Mouse (Mus musculus) ES-E14 (cell line): Measurements from ENCODE around the gene Mast3. TPM values are rescaled to one million over a fixed set of nuclear protein-coding genes. Genes with fewer than 3 reads are reported as not detected.
A peak's percentile ranks its signal among the peaks of the same experiment; 100 is the strongest.

ENCODE experiments used
- DNase-seq: peaks from one replicate; pipeline ENCODE4 v3.0.0-alpha.2; 2013; ENCODE audit warnings: low read depth, low spot score
- H3K27ac ChIP-seq: 2 replicates; pipeline ENCODE4 v1.5.1; 2012; ENCODE audit warnings: low read depth, mild to moderate bottlenecking, low read length, moderate library complexity, mixed read lengths; ENCODE audit not compliant: poor library complexity, insufficient read depth, severe bottlenecking
- H3K36me3 ChIP-seq: 2 replicates; pipeline ENCODE4 v1.6.1; 2012; ENCODE audit warnings: mild to moderate bottlenecking, low read length, moderate library complexity, mixed read lengths; ENCODE audit not compliant: control insufficient read depth, poor library complexity, insufficient read depth, severe bottlenecking
- H3K4me1 ChIP-seq, 2 experiments: fragments of 150-350 bp in 1 of 2; sonication (generic) in 1 of 2; 2 replicates each; pipeline ENCODE4 v1.6.1; 2012; ENCODE audit warnings: low read length in 2 of 2, mild to moderate bottlenecking in 1 of 2, mixed read lengths in 1 of 2; ENCODE audit not compliant: control insufficient read depth in 2 of 2, insufficient read depth in 2 of 2, poor library complexity in 1 of 2
- H3K4me3 ChIP-seq, 2 experiments: fragments of 150-350 bp in 1 of 2; sonication (generic) in 1 of 2; 2 replicates each; pipeline ENCODE4 v1.5.1; 2012; ENCODE audit warnings: low read length in 2 of 2, low read depth in 1 of 2, mild to moderate bottlenecking in 1 of 2, mixed read lengths in 1 of 2; ENCODE audit not compliant: insufficient read depth in 1 of 2, poor library complexity in 1 of 2, severe bottlenecking in 1 of 2
- H3K9ac ChIP-seq: 2 replicates; pipeline ENCODE4 v1.6.1; 2012; ENCODE audit warnings: low read depth, mild to moderate bottlenecking, low read length, mixed read lengths; ENCODE audit not compliant: poor library complexity, insufficient read depth, severe bottlenecking
- H3K9me3 ChIP-seq: fragments of 150-350 bp; sonication (generic); 2 replicates; pipeline ENCODE4 v1.6.1; 2012; ENCODE audit warnings: low read depth, mild to moderate bottlenecking, low read length; ENCODE audit not compliant: control insufficient read depth, insufficient read depth
- CHD2 ChIP-seq: IDR thresholded peaks from 2 replicates; pipeline ENCODE4 v1.6.1; 2014; ENCODE audit warnings: mild to moderate bottlenecking, low read depth, low read length, inconsistent platforms
- HCFC1 ChIP-seq: IDR thresholded peaks from 2 replicates; pipeline ENCODE4 v1.6.1; 2012; ENCODE audit warnings: low read length, inconsistent platforms, borderline replicate concordance; ENCODE audit not compliant: insufficient read depth
- MAFK ChIP-seq: IDR thresholded peaks from 2 replicates; pipeline ENCODE4 v1.6.1; 2014; ENCODE audit warnings: mild to moderate bottlenecking, low read depth, low read length, inconsistent platforms; ENCODE audit not compliant: insufficient read depth
- ZC3H11A ChIP-seq: IDR thresholded peaks from 2 replicates; pipeline ENCODE4 v1.6.1; 2012; ENCODE audit warnings: low read depth, mild to moderate bottlenecking, inconsistent platforms, low read length, borderline replicate concordance
- ZNF384 ChIP-seq: IDR thresholded peaks from 2 replicates; pipeline ENCODE4 v1.6.1; 2012; ENCODE audit warnings: low read depth, low read length, inconsistent platforms
- in situ Hi-C, 2 experiments: fragments of 600-800 bp; cut with MboI; formaldehyde crosslinking; loops; one replicate each; pipeline ENCODE4 v1.15.1; 2025; ENCODE audit warnings: low sequenced_read_pairs in 2 of 2, inconsistent platforms in 1 of 2; ENCODE audit not compliant: unreplicated experiment in 2 of 2
- total RNA-seq: library from RNA; depleted of rRNA; stranded (reverse); fragments of 300-350 nt; gene quantifications from 2 replicates; pipeline ENCODE4 v1.2.3, GENCODE M21; 2012

Mast3 gene
- total RNA-seq, 1 experiment: 7.8 TPM

- no peaks in the 10 kb centered on the region for H3K9me3 ChIP-seq
- peaks cover 2 to 14% of the 10 kb centered on the region in 2 experiments; a peak in 2 of 4 replicates for H3K4me1 ChIP-seq
- TF ChIP-seq MAFK: no peak
- no peak for TF ChIP-seq ZNF384
- no peak for TF ChIP-seq ZC3H11A
- TF ChIP-seq HCFC1: no peak
- no peak for TF ChIP-seq CHD2
- H3K4me3 ChIP-seq: no peak overlapping the region
- no peaks in the 10 kb centered on the region for H3K36me3 ChIP-seq
- no peak for DNase-seq
- H3K9ac ChIP-seq: no peak overlapping the region
- H3K27ac ChIP-seq: no peak overlapping the region
- in situ Hi-C loops: loop anchor here in 1 of 2 experiments (5.0 kb wide), 1 partner anchor 33 kb away; the partner anchor contains the start of gene Gm3336
These were observed 54.6 kb downstream of the Mast3 start for GRCm38 (mm10) chr8:70750128-70750680.

GRCm38 (mm10) chr8:70749097-70749674 lies 55.7 kb downstream of the Mast3 start:
- no peaks in the 10 kb centered on the region for H3K36me3 ChIP-seq
- H3K9me3 ChIP-seq: no peaks in the 10 kb centered on the region
- peaks cover 2 to 15% of the 10 kb centered on the region in 2 experiments; a peak in 2 of 4 replicates for H3K4me1 ChIP-seq
- no peak for DNase-seq
- no peak overlapping the region for H3K27ac ChIP-seq
- no peak for TF ChIP-seq ZNF384
- no peak for TF ChIP-seq ZC3H11A
- no peak for TF ChIP-seq HCFC1
- TF ChIP-seq CHD2: no peak
- TF ChIP-seq MAFK: no peak
- peak overlapping the region; percentile 3; the same call in 1 of the 2 replicates for H3K9ac ChIP-seq
- H3K4me3 ChIP-seq: peak overlapping the region; percentile 12 to 27; a peak in 2 of 4 replicates
- in situ Hi-C loops: no loop called here

DNA sequence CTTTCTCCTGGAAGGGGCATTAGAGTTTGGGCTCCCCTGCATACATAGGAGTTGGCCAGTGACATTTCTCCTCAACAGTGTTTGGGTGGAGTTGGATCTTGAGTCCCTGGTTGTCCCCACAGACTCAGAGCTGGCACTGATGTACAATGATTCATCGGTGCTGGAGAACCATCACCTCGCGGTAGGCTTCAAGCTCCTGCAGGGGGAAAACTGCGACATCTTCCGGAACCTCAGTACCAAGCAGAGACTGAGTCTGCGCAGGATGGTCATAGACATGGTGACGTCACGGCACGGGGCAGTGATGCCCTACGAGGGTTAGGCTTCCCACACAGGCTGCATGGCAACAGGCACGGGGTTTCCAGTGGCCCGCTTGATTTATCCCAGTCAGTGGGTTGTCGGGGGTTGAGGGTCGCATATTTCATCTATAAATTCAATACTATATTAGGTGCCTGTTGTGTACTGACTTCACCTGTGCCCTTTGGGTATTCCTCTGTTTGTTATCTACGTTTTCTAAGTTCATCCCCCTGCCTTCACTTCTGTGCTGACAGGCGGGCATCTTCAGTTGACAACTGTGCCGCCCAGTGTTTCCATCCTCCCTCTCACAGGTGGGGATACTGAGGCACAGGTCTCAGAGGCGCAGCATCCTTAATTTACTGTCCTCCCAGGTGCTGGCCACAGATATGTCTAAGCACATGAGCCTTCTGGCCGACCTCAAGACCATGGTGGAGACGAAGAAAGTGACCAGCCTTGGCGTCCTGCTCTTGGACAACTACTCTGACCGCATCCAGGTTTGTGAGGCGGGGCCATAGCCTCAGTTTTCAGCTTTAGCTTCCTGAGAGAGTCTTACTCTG lies 56.4 kb downstream of the Mast3 start:
- H3K9me3 ChIP-seq: no peaks in the 10 kb centered on the region
- in situ Hi-C loops: no loop called here

DNA sequence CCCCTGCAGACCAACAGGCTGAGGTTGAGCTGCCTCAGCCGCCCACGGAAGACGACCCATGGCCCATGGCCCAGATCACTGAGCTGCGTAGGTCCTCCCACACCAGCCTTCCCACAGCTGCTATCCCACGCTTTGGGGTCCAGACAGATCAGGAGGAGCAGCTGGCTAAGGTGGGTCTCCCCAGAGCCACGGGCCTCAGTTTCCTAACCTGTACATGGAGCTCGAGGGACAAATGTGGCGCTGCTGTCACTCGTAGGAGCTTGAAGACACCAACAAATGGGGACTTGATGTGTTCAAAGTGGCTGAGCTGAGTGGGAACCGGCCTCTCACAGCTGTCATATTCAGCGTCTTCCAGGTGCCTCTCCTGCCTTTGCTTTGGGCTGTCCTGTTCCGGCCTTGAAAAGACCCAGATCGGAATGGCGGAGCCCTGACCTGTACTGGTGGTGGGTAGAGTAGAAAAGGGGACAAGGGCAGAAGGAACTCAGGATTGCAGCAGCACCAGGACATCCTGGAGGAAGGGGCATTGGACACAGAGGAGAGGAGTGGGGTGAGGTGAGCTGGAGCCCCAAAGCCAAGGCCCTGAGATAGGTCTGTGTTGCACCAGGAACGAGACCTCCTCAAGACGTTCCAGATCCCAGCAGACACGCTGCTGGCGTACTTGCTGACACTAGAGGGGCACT lies 57.5 kb downstream of the Mast3 start:
- TF ChIP-seq CHD2 (no peak), ZNF384 (no peak), MAFK (no peak), ZC3H11A (no peak), HCFC1 (no peak)
- DNase-seq: no peak
- no peak overlapping the region for H3K27ac ChIP-seq
- no peak overlapping the region for H3K4me3 ChIP-seq
- H3K9ac ChIP-seq: no peak overlapping the region
- peaks cover 2 to 15% of the 10 kb centered on the region in 2 experiments; a peak in 2 of 4 replicates for H3K4me1 ChIP-seq
- in situ Hi-C loops: no loop called here
- H3K36me3 ChIP-seq: no peaks in the 10 kb centered on the region
- no peaks in the 10 kb centered on the region for H3K9me3 ChIP-seq

More for the DNA sequence above, 56.4 kb downstream of the Mast3 start:
- no peak overlapping the region for H3K9ac ChIP-seq
- TF ChIP-seq CHD2 (no peak), MAFK (no peak), ZC3H11A (no peak), ZNF384 (no peak), HCFC1 (no peak)
- H3K4me3 ChIP-seq: peak overlapping the region; percentile 12 to 27; a peak in 2 of 4 replicates
- peaks cover 2 to 15% of the 10 kb centered on the region in 2 experiments; a peak in 2 of 4 replicates for H3K4me1 ChIP-seq
- H3K36me3 ChIP-seq: no peaks in the 10 kb centered on the region
- H3K27ac ChIP-seq: no peak overlapping the region
- DNase-seq: no peak
